Mouse (Mus musculus): ENCODE data around the gene Gm10160.
"Not testable (repeated sequence)": the region's sequence is repeated elsewhere in the genome, so short reads cannot be mapped to it uniquely, and the experiment has no call there.

Gene Gm10160

DNA sequence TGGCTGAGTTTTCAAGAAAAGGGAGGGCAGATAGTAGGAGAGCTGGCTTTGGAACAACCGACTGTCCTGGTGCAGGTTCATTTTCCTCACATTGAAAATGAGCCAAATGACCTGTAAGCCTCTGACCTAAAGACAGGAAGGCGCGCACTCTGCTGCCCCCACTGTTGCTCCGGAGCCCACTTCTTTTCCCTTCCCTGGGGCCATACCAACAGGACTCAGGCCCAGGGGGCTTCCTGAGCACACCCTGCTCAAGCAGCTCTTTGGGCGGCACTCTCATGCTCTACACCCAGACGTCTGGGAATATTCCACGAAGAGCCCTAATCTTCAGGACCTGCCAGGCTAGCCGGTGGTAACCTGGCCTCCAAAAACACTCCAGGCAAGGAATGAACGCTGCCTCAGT lies 2.6 kb upstream of the Gm10160 start:
- no peak for DNase-seq (ENCODE audit: low spot score in 2 of 2)

GRCm38 (mm10) chr7:81856221-81856620 lies 627 bp upstream of the Gm10160 start:
- DNase-seq (ENCODE audit: low spot score in 2 of 2) = no peak

- no peak for DNase-seq (ENCODE audit: low spot score in 2 of 2)
Measured at GRCm38 (mm10) chr7:81854568-81855307, 856 bp downstream of the Gm10160 start.

GRCm38 (mm10) chr7:81851706-81852105 lies 3.9 kb downstream of the Gm10160 start:
- DNase-seq (ENCODE audit: low spot score in 2 of 2) = no peak

GRCm38 (mm10) chr7:81850171-81850570 lies 5.4 kb downstream of the Gm10160 start:
- DNase-seq (ENCODE audit: low spot score in 2 of 2) = no peak

- DNase-seq (ENCODE audit: low spot score in 2 of 2) = no peak
Measured at GRCm38 (mm10) chr7:81849633-81850032, 6.0 kb downstream of the Gm10160 start.

DNA sequence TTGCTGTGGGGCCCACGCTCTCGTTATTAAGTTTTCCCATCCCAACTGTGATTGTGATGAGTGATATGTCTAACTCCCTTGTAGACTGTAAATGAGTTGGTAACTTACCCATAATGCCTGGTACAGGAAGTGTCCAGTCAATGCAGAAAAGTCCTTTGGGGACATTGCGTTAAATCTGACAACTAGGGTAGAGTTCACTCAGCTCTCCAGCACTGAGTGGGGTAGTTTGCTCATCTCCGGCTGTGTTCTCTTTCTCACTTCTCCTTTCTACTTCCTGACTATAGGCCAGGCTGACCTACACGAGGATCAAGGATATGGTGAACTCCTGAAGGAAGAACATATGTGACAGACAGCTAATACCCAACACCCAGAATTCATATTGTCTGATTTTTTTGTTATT lies 6.4 kb downstream of the Gm10160 start:
- no peak for DNase-seq (ENCODE audit: low spot score in 2 of 2)

DNA sequence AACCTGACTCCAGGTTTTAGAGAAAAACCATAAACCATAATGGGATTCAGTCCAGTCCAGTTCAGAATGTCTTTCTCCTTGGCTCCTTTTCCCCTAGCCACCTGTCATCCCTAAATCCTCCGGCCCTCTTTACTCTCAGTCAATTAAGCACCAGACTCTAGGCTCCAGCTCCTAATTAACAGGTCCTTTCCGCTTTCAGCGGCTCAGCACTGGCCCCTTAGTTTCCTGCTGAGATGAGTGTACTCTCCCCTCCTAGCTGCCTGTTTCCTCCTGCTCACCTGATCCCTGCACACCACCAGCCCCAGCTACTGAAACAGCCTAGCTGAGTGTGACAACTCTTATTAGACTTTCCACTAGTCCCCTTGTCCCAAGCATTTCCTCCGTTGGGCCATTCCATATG lies 7.8 kb downstream of the Gm10160 start:
- no peak for DNase-seq (ENCODE audit: low spot score in 2 of 2)

DNA sequence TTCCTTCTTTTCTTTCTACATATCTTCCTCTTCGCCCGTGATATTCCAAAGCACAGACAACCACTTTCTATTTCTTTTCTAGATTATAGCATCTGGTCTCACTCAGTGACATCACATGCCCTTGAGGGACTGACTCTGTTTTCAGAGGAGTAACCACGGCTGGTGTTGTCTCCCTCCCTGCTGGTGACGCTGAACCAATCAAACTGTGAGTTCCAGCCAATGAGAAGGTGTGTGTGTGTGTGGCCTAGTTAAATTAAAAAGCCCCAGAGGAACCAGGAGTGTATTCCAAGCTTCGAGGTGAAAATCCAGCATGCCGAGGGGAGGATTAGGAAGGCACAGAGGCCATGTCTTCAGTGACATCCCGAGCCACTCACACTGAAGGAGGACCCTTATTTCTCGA lies 8.6 kb downstream of the Gm10160 start:
- no peak for DNase-seq (ENCODE audit: low spot score in 2 of 2)

DNA sequence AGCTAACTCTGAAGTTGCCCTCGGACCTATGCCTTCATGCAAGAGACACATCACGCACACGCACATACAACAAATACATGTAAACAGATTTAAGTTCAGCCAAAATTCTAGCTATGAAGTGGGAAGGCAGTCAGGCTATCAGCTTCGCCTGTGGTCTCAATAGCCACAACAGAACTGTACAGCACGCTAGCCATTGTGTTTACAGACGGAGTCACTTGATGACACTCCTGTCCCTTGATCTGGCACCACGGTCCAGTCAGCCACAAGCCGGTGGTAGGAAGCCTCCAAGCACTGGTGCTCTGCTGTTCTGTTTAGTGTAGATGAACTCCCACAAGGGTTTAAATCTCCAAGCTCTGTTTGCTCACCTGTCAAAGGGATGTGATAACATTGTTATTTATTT lies 9.6 kb downstream of the Gm10160 start:
- DNase-seq (ENCODE audit: low spot score in 2 of 2) = no peak

- no peak for DNase-seq (ENCODE audit: low spot score in 2 of 2)
Measured at GRCm38 (mm10) chr7:81845313-81845712, 10.3 kb downstream of the Gm10160 start.

DNA sequence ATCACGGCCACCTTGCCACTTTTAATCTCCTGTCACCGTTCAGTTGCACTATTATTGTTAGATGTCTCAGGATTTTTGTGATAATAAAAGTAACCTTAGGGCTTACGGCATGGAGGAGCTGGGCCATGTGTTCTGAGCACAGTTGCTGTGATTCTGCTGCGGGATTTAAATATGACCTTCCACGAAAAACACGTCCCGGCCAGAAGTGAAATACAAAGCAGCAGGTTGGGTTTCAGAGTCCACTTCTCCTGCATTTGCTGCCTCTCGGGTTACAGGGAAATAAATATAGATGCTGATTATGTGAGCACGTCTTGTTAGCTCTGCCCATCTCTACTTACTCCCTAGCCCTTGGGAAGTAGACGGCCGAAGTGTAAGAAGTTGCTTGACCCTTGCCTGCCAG lies 10.8 kb downstream of the Gm10160 start:
- no peak for DNase-seq (ENCODE audit: low spot score in 2 of 2)

- DNase-seq (ENCODE audit: low spot score in 2 of 2) = no peak
Measured at GRCm38 (mm10) chr7:81843903-81844302, 11.7 kb downstream of the Gm10160 start.

DNA sequence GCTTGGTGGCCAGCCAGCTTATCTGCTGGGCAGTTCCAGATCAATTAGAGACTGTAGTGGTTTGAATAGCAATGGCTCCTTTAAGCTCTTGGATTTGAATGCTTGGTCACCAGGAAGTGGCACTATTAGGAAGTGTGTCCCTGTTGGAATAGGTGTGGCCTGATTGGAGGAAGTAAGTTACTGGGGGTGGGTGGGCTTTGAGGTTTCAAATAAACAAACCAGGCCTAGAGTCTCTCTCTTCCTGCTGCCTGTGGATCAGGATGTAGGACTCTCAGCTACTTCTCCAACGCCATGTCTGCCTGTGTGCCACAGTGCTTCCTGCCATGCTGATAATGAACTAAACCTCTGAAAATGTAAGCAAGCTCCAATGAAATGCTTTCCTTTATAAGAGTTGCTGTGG lies 12.6 kb downstream of the Gm10160 start:
- DNase-seq (ENCODE audit: low spot score in 2 of 2) = no peak

- no peak for DNase-seq (ENCODE audit: low spot score in 2 of 2)
Measured at GRCm38 (mm10) chr7:81842141-81842540, 13.5 kb downstream of the Gm10160 start.

GRCm38 (mm10) chr7:81841439-81841838 lies 14.2 kb downstream of the Gm10160 start:
- DNase-seq (ENCODE audit: low spot score in 2 of 2) = no peak

- DNase-seq (ENCODE audit: low spot score in 2 of 2) = no peak
Measured at GRCm38 (mm10) chr7:81840661-81841181, 14.9 kb downstream of the Gm10160 start.

- no peak for DNase-seq (ENCODE audit: low spot score in 2 of 2)
Measured at GRCm38 (mm10) chr7:81839746-81840145, 15.8 kb downstream of the Gm10160 start.

- DNase-seq (ENCODE audit: low spot score in 2 of 2) = not testable (repeated sequence)
Measured at GRCm38 (mm10) chr7:81837771-81838170, 17.8 kb downstream of the Gm10160 start.

DNA sequence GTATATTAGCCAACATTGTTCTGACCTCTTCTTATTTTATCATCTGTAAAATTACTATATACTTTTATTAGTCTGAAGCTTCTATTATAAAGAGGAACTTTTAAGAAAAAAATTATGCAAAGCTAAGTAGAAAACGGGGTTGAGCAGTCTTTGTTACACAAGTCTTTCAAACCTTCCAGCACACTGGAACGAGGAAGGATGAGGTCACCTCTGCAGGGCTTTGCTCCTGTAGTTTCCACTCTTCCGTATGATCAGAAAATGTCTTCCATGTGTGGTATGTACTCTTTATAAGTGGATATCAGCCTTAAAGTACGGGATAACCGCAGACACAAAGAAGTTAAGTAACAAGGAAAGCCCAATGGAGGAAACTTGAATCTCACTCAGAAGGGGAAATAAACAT lies 20.2 kb downstream of the Gm10160 start:
- DNase-seq (ENCODE audit: low spot score in 2 of 2) = no peak

DNA sequence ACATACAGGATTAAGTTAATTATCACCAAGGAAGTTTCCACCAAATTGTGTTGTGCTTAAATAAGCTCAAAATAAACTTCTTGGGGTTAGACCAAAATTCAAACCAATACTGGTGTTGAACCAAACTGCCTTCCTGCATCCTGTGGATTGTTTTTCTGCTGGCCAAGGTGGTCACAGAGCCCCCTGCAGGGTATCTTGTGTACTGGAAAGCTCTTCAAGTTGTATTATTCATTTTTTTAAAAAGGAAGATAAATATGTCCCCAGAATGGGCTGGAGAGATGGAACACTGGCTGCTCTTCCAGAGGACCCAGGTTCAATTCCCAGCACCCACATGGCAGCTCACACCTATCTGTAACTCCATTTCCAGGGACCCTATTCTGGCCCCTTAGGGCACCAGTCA lies 20.7 kb downstream of the Gm10160 start:
- no peak for DNase-seq (ENCODE audit: low spot score in 2 of 2)

- DNase-seq (ENCODE audit: low spot score in 2 of 2) = peak; percentile 60 to 74
Measured at GRCm38 (mm10) chr7:81829379-81829894, 26.2 kb downstream of the Gm10160 start, which contains the start of gene Btbd1. Gene Btbd1 (minus strand): TSS chr7:81829431.

GRCm38 (mm10) chr7:81828681-81829378 lies 26.8 kb downstream of the Gm10160 start:
- peak in 1 of 2 experiments; percentile 53 for DNase-seq (ENCODE audit: low spot score in 2 of 2)
